Mouse (Mus musculus) erythroblast, adult 5-6 weeks (primary cell): Measurements from ENCODE around the gene Hmx3. TPM values are rescaled to one million over a fixed set of nuclear protein-coding genes. Genes with fewer than 3 reads are reported as not detected.
A peak's percentile ranks its signal among the peaks of the same experiment; 100 is the strongest.

ENCODE experiments used
- ATAC-seq: replicated peaks from 2 replicates; pipeline ENCODE4 v1.8.0; 2016; ENCODE audit warnings: moderate number of reproducible peaks, mild to moderate bottlenecking, moderate TSS enrichment, inconsistent platforms; ENCODE audit not compliant: poor library complexity, low FRiP score, severe bottlenecking
- total RNA-seq, 2 experiments: library from RNA; stranded (forward) in 1 of 2; stranded (reverse) in 1 of 2; fragments of 150-400 nt in 1 of 2; fragments of 200-764, 138-1000 nt in 1 of 2; gene quantifications; 2 replicates each; pipeline versions ENCODE4 v1.2.3 to v1.2.4; 2015 to 2017; ENCODE audit warnings: low replicate concordance in 2 of 2

The Hmx3 gene
- total RNA-seq, 2 experiments from 2014 or later: not detected

- no peak for ATAC-seq
Observed at GRCm38 (mm10) chr7:131555301-131556081, 12.8 kb downstream of the Hmx3 start.

- no peak for ATAC-seq
Observed at GRCm38 (mm10) chr7:131556116-131556515, 13.4 kb downstream of the Hmx3 start.

GRCm38 (mm10) chr7:131556541-131557271 lies 14.0 kb downstream of the Hmx3 start:
- no peak for ATAC-seq

- ATAC-seq: no peak
Observed at GRCm38 (mm10) chr7:131557751-131558150, 15.1 kb downstream of the Hmx3 start.

- peak; percentile 95 for ATAC-seq
Observed at GRCm38 (mm10) chr7:131559986-131560696, 17.5 kb downstream of the Hmx3 start, which contains the start of gene Bub3. Gene Bub3, plus strand, starts transcription at chr7:131560222.

- ATAC-seq: peak; percentile 55
Observed at GRCm38 (mm10) chr7:131560697-131561042, 18.0 kb downstream of the Hmx3 start.

- no peak for ATAC-seq
Observed at GRCm38 (mm10) chr7:131575246-131575645, 32.6 kb downstream of the Hmx3 start.

- ATAC-seq: no peak
Observed at GRCm38 (mm10) chr7:131582178-131582577, 39.5 kb downstream of the Hmx3 start.

- no peak for ATAC-seq
Observed at GRCm38 (mm10) chr7:131585551-131585950, 42.9 kb downstream of the Hmx3 start.

Other genes starting within 250 kb of the Hmx3 start
- gene Cuzd1, start 220.6 kb upstream of the Hmx3 start, total RNA-seq (2015; ENCODE audit: low replicate concordance): not detected in 2 replicates
- gene Cuzd1, start 220.6 kb upstream of the Hmx3 start, total RNA-seq (2017; ENCODE audit: low replicate concordance): not detected in 2 replicates
- gene Fam24b, start 213.4 kb upstream of the Hmx3 start, total RNA-seq (2015; ENCODE audit: low replicate concordance): not detected in 2 replicates
- gene Fam24b, start 213.4 kb upstream of the Hmx3 start, total RNA-seq (2017; ENCODE audit: low replicate concordance): not detected in 2 replicates
- not detected in 2 replicates for gene Fam24a, start 209.0 kb upstream of the Hmx3 start, total RNA-seq (2015; ENCODE audit: low replicate concordance)
- not detected in 2 replicates for gene Fam24a, start 209.0 kb upstream of the Hmx3 start, total RNA-seq (2017; ENCODE audit: low replicate concordance)
- 1.9 TPM in 2 replicates for gene 2310057M21Rik, start 180.1 kb upstream of the Hmx3 start, total RNA-seq (2015; ENCODE audit: low replicate concordance)
- gene 2310057M21Rik, start 180.1 kb upstream of the Hmx3 start, total RNA-seq (2017; ENCODE audit: low replicate concordance): 2.5 and 2.6 TPM in 2 replicates
- 0.96 and 6.9 TPM in 2 replicates for gene Pstk, start 171.7 kb upstream of the Hmx3 start, total RNA-seq (2015; ENCODE audit: low replicate concordance)
- gene Pstk, start 171.7 kb upstream of the Hmx3 start, total RNA-seq (2017; ENCODE audit: low replicate concordance): 0.51 and 4.2 TPM in 2 replicates
- gene Ikzf5, start 132.3 kb upstream of the Hmx3 start, total RNA-seq (2015; ENCODE audit: low replicate concordance): 29.3 and 48.6 TPM in 2 replicates
- 24.5 and 33.7 TPM in 2 replicates for gene Ikzf5, start 132.3 kb upstream of the Hmx3 start, total RNA-seq (2017; ENCODE audit: low replicate concordance)
- 3.8 and 15.0 TPM in 2 replicates for gene Acadsb, start 132.3 kb upstream of the Hmx3 start, total RNA-seq (2015; ENCODE audit: low replicate concordance)
- gene Acadsb, start 132.3 kb upstream of the Hmx3 start, total RNA-seq (2017; ENCODE audit: low replicate concordance): 13.1 and 19.5 TPM in 2 replicates
- not detected in 2 replicates for gene Hmx2, start 5.9 kb downstream of the Hmx3 start, total RNA-seq (2015; ENCODE audit: low replicate concordance)
- gene Hmx2, start 5.9 kb downstream of the Hmx3 start, total RNA-seq (2017; ENCODE audit: low replicate concordance): not detected in 2 replicates
- 44.7 and 58.2 TPM in 2 replicates for gene Bub3, start 17.4 kb downstream of the Hmx3 start, total RNA-seq (2015; ENCODE audit: low replicate concordance)
- 30.2 and 31.6 TPM in 2 replicates for gene Bub3, start 17.4 kb downstream of the Hmx3 start, total RNA-seq (2017; ENCODE audit: low replicate concordance)